Mouse (Mus musculus): ENCODE results near the gene Card10.
A peak's percentile ranks its signal among the peaks of the same experiment; 100 is the strongest.

Card10 gene

GRCm38 (mm10) chr15:78801571-78801970 is 1.3 kb downstream of the Card10 start:
- no peak for DNase-seq

GRCm38 (mm10) chr15:78799029-78799428 is 3.8 kb downstream of the Card10 start:
- DNase-seq = no peak

- no peak for DNase-seq
Observed at GRCm38 (mm10) chr15:78797060-78797329, 5.8 kb downstream of the Card10 start.

GRCm38 (mm10) chr15:78796196-78797059 is 6.4 kb downstream of the Card10 start:
- DNase-seq = peak; percentile 57

GRCm38 (mm10) chr15:78790990-78791389 is 11.9 kb downstream of the Card10 start:
- DNase-seq = no peak

- DNase-seq = no peak
Observed at GRCm38 (mm10) chr15:78790451-78790850, 12.4 kb downstream of the Card10 start.

- DNase-seq = no peak
Observed at GRCm38 (mm10) chr15:78789721-78790323, 13.0 kb downstream of the Card10 start.

GRCm38 (mm10) chr15:78788042-78788441 is 14.8 kb downstream of the Card10 start:
- DNase-seq = no peak

GRCm38 (mm10) chr15:78787287-78787856 is 15.5 kb downstream of the Card10 start:
- no peak for DNase-seq

GRCm38 (mm10) chr15:78786411-78786818 is 16.4 kb downstream of the Card10 start:
- DNase-seq = no peak

GRCm38 (mm10) chr15:78785961-78786360 is 16.9 kb downstream of the Card10 start:
- peak; percentile 40 for DNase-seq

- DNase-seq = no peak
Observed at GRCm38 (mm10) chr15:78785258-78785657, 17.6 kb downstream of the Card10 start.

- DNase-seq = no peak
Observed at GRCm38 (mm10) chr15:78784520-78784919, 18.3 kb downstream of the Card10 start.

GRCm38 (mm10) chr15:78782348-78783103 is 20.3 kb downstream of the Card10 start:
- no peak for DNase-seq

GRCm38 (mm10) chr15:78780908-78781307 is 21.9 kb downstream of the Card10 start:
- no peak for DNase-seq

GRCm38 (mm10) chr15:78780359-78780758 is 22.5 kb downstream of the Card10 start:
- DNase-seq = no peak

- DNase-seq = no peak
Observed at GRCm38 (mm10) chr15:78779690-78780089, 23.2 kb downstream of the Card10 start.

- no peak for DNase-seq
Observed at GRCm38 (mm10) chr15:78779253-78779652, 23.6 kb downstream of the Card10 start.

GRCm38 (mm10) chr15:78778077-78778870 is 24.6 kb downstream of the Card10 start:
- peak; percentile 92 for DNase-seq

GRCm38 (mm10) chr15:78773290-78773729 is 29.5 kb downstream of the Card10 start, which contains the start of gene Mfng:
Mfng (minus strand) TSS chr15:78773475.
- peak; percentile 96 for DNase-seq

- no peak for DNase-seq
Observed at GRCm38 (mm10) chr15:78772856-78773255, 30.0 kb downstream of the Card10 start.

- DNase-seq = peak; percentile 16
Observed at GRCm38 (mm10) chr15:78772368-78772763, 30.5 kb downstream of the Card10 start.

All from retina, postnatal 1 day (tissue).